Comparison of ENCODE assay signal across 20 mouse cellular contexts in genomic region chr2:105813041-105813440, GRCm38 (mm10).
DNase-seq lines count a peak whose midpoint lies in the region; ATAC-seq and TF ChIP-seq lines count a peak whose summit lies in the region.
"Had no signal": no experiment of that assay in that cellular context is flagged by ENCODE, and none has a peak within 500 bp of the region (broad histone marks: within the 10 kb centered on the region; RNA-seq: fewer than 3 reads in every experiment).

No protein-coding gene starts in this region.

- TF ChIP-seq EP300 in CH12.LX (IDR thresholded peaks at IDR 0.05; ENCODE audit: low read length): no peak
- no peak for TF ChIP-seq EP300 in liver, postnatal 0 days (IDR thresholded peaks at IDR 0.05; ENCODE audit: low read depth)

- no peak for TF ChIP-seq RAD21 in CH12.LX (IDR thresholded peaks at IDR 0.05; ENCODE audit: low read depth, low read length)

- no peak for ATAC-seq in embryonic facial prominence, embryonic 14.5 days (ENCODE audit: low read depth)
- no peak for ATAC-seq in midbrain, embryonic 14.5 days (ENCODE audit: low FRiP score, low TSS enrichment)
- ATAC-seq in liver, postnatal 0 days: no peak
- ATAC-seq: intestine, embryonic 16.5 days had no signal

- no peak overlapping the region for H3K4me2 ChIP-seq in CH12.LX (ENCODE audit: insufficient read depth, low read depth, poor library complexity, severe bottlenecking)
- H3K4me2 ChIP-seq in embryonic facial prominence, embryonic 14.5 days (ENCODE audit: low read depth, low read length): no peak overlapping the region
- no peak overlapping the region for H3K4me2 ChIP-seq in midbrain, embryonic 14.5 days (ENCODE audit: low read length)
- H3K4me2 ChIP-seq in liver, postnatal 0 days (ENCODE audit: low read depth, low read length): no peak overlapping the region
- H3K4me2 ChIP-seq: embryonic facial prominence, embryonic 15.5 days; heart, embryonic 11.5 days; hindbrain, embryonic 13.5 days; kidney, embryonic 15.5 days had no signal

- no peak for TF ChIP-seq CTCF in CH12.LX (conservative IDR thresholded peaks at IDR 0.05 in 1 of 2, IDR thresholded peaks at IDR 0.05 in 1 of 2; ENCODE audit: low read depth in 2 of 2, low read length in 2 of 2)
- TF ChIP-seq CTCF in liver, postnatal 0 days (IDR thresholded peaks at IDR 0.05; ENCODE audit: low read depth): no peak

- no peak overlapping the region for H3K27ac ChIP-seq in CH12.LX (ENCODE audit: insufficient read depth, low read depth)
- H3K27ac ChIP-seq in embryonic facial prominence, embryonic 14.5 days (replicated peaks; ENCODE audit: low read depth, low read length): no peak overlapping the region
- H3K27ac ChIP-seq in midbrain, embryonic 14.5 days (replicated peaks; ENCODE audit: low read depth, low read length): no peak overlapping the region
- H3K27ac ChIP-seq in liver, postnatal 0 days (ENCODE audit: low read depth): no peak overlapping the region
- H3K27ac ChIP-seq: embryonic facial prominence, embryonic 15.5 days; hindbrain, embryonic 13.5 days; kidney, embryonic 15.5 days; liver, embryonic 14.5 days; macrophage had no signal

- TF ChIP-seq POLR2A in CH12.LX (IDR thresholded peaks at IDR 0.05; ENCODE audit: low read depth, low read length): no peak

- peaks cover 0 to 2% of the 10 kb centered on the region in 2 experiments; a peak in 1 of 4 replicates for H3K4me1 ChIP-seq in CH12.LX (ENCODE audit: control insufficient read depth in 1 of 2, insufficient read depth in 2 of 2)
- H3K4me1 ChIP-seq in embryonic facial prominence, embryonic 14.5 days (ENCODE audit: control insufficient read depth, insufficient read depth, low read length): no peaks in the 10 kb centered on the region
- no peaks in the 10 kb centered on the region for H3K4me1 ChIP-seq in midbrain, embryonic 14.5 days (ENCODE audit: control insufficient read depth, insufficient read depth, low read length)
- no peaks in the 10 kb centered on the region for H3K4me1 ChIP-seq in liver, postnatal 0 days (ENCODE audit: insufficient read depth)
- H3K4me1 ChIP-seq: embryonic facial prominence, embryonic 15.5 days; hindbrain, embryonic 13.5 days; kidney, embryonic 15.5 days had no signal

- WGBS in embryonic facial prominence, embryonic 14.5 days: 44% methylated on average over 3 of the region's 3 CpGs
- 65% methylated on average over 3 of the region's 3 CpGs for WGBS in midbrain, embryonic 14.5 days
- WGBS in liver, postnatal 0 days (ENCODE audit: insufficient replicate concordance): 75% methylated on average over 3 of the region's 3 CpGs

- H3K36me3 ChIP-seq in CH12.LX (replicated peaks in 1 of 2; ENCODE audit: control insufficient read depth in 1 of 2, insufficient read depth in 1 of 2, low read length in 1 of 2): peaks cover 0 to 2% of the 10 kb centered on the region in 2 experiments
- no peaks in the 10 kb centered on the region for H3K36me3 ChIP-seq in embryonic facial prominence, embryonic 14.5 days (ENCODE audit: control insufficient read depth, insufficient read depth, low read length)
- no peaks in the 10 kb centered on the region for H3K36me3 ChIP-seq in midbrain, embryonic 14.5 days (ENCODE audit: control insufficient read depth, insufficient read depth, low read length)
- no peaks in the 10 kb centered on the region for H3K36me3 ChIP-seq in liver, postnatal 0 days (replicated peaks; ENCODE audit: insufficient read depth, low read length)
- H3K36me3 ChIP-seq: embryonic facial prominence, embryonic 15.5 days; hindbrain, embryonic 13.5 days; kidney, embryonic 15.5 days had no signal

- in situ Hi-C loops in CH12.LX (cut with MboI; ENCODE audit: low pct_ligation_motif_present, low pct_unique_long_range_greater_than_20kb, low sequenced_read_pairs): no loop called here

- no peaks in the 10 kb centered on the region for H3K9me3 ChIP-seq in CH12.LX (replicated peaks; ENCODE audit: low read length)
- H3K9me3 ChIP-seq in embryonic facial prominence, embryonic 14.5 days (ENCODE audit: control insufficient read depth, low read length): no peaks in the 10 kb centered on the region
- no peaks in the 10 kb centered on the region for H3K9me3 ChIP-seq in midbrain, embryonic 14.5 days (ENCODE audit: control insufficient read depth, low read length)
- H3K9me3 ChIP-seq in liver, postnatal 0 days (ENCODE audit: low read length): no peaks in the 10 kb centered on the region
- H3K9me3 ChIP-seq: embryonic facial prominence, embryonic 15.5 days; hindbrain, embryonic 13.5 days; kidney, embryonic 15.5 days had no signal

- H3K9ac ChIP-seq in CH12.LX (ENCODE audit: insufficient read depth, low read depth): no peak overlapping the region
- H3K9ac ChIP-seq in embryonic facial prominence, embryonic 14.5 days (ENCODE audit: low read depth, low read length): no peak overlapping the region
- H3K9ac ChIP-seq in midbrain, embryonic 14.5 days (replicated peaks; ENCODE audit: low read length): no peak overlapping the region
- H3K9ac ChIP-seq in liver, postnatal 0 days (replicated peaks): no peak overlapping the region
- H3K9ac ChIP-seq: embryonic facial prominence, embryonic 15.5 days; hindbrain, embryonic 13.5 days; kidney, embryonic 15.5 days; liver, embryonic 14.5 days had no signal

- dilution Hi-C loops in CH12.LX (cut with MboI; ENCODE audit: extremely low pct_ligation_motif_present, extremely low pct_unique_long_range_greater_than_20kb, low sequenced_read_pairs): no loop called here

- intact Hi-C loops in gastrocnemius, postnatal 36 days (cut with DNase I): no loop called here

- H3K79me2 ChIP-seq in CH12.LX (replicated peaks; ENCODE audit: control insufficient read depth, extremely low read depth, insufficient read depth, poor library complexity, severe bottlenecking): no peaks in the 10 kb centered on the region

- DNase-seq in embryo, embryonic 10 days (ENCODE audit: low spot score): peak; percentile 34
- no peak for DNase-seq in embryo, embryonic 10.5 days (ENCODE audit: low spot score)
- peak; percentile 40 for DNase-seq in CH12.LX (ENCODE audit: extremely low read depth)
- DNase-seq in embryonic facial prominence, embryonic 14.5 days (ENCODE audit: low spot score): peak; percentile 44
- DNase-seq in midbrain, embryonic 14.5 days: peak; percentile 76
- DNase-seq in kidney, postnatal 36 days: no peak
- DNase-seq in gastrocnemius, postnatal 36 days: no peak
- no peak for DNase-seq in liver, postnatal 0 days
- DNase-seq: adrenal gland, postnatal 36 days; cerebellum, adult 8-10 months; heart, postnatal 10 days; layer of hippocampus, postnatal 36 days; right cerebral cortex, adult 18-20 months had no signal

- H3K4me3 ChIP-seq in CH12.LX (replicated peaks in 1 of 3; ENCODE audit: low read depth in 2 of 3, low read length in 2 of 3, poor library complexity in 1 of 3): no peak overlapping the region
- H3K4me3 ChIP-seq in embryonic facial prominence, embryonic 14.5 days (ENCODE audit: low read depth, low read length): no peak overlapping the region
- no peak overlapping the region for H3K4me3 ChIP-seq in midbrain, embryonic 14.5 days (replicated peaks; ENCODE audit: low read depth, low read length)
- H3K4me3 ChIP-seq in liver, postnatal 0 days (ENCODE audit: low read depth, low read length): no peak overlapping the region
- H3K4me3 ChIP-seq: embryonic facial prominence, embryonic 15.5 days; hindbrain, embryonic 13.5 days; kidney, embryonic 15.5 days had no signal

- no peaks in the 10 kb centered on the region for H3K27me3 ChIP-seq in CH12.LX (replicated peaks)
- no peaks in the 10 kb centered on the region for H3K27me3 ChIP-seq in embryonic facial prominence, embryonic 14.5 days (replicated peaks; ENCODE audit: control insufficient read depth, insufficient read depth, low read length)
- H3K27me3 ChIP-seq in midbrain, embryonic 14.5 days (ENCODE audit: control insufficient read depth, insufficient read depth, low read length): no peaks in the 10 kb centered on the region
- H3K27me3 ChIP-seq in liver, postnatal 0 days (ENCODE audit: insufficient read depth, low read length): no peaks in the 10 kb centered on the region
- H3K27me3 ChIP-seq: embryonic facial prominence, embryonic 15.5 days; hindbrain, embryonic 13.5 days; kidney, embryonic 15.5 days had no signal

TF ChIP-seq in CH12.LX, 34 proteins besides CTCF, POLR2A, EP300 and RAD21:
- no peak for TF ChIP-seq CHD2 (IDR thresholded peaks at IDR 0.05; ENCODE audit: low read length)
- TF ChIP-seq BHLHE40 (IDR thresholded peaks at IDR 0.05; ENCODE audit: low read depth, low read length): peak; percentile 28; the same call in 1 of the 2 replicates
- no peak for TF ChIP-seq ZC3H11A (IDR thresholded peaks at IDR 0.05; ENCODE audit: low read depth, low read length)
- TF ChIP-seq SMC3 (IDR thresholded peaks at IDR 0.05; ENCODE audit: low read depth, low read length): no peak
- no peak for TF ChIP-seq TCF12 (IDR thresholded peaks at IDR 0.05; ENCODE audit: low read depth, low read length)
TF ChIP-seq in CH12.LX: peak in this region for 1.

Comparison
In these comparisons a context has a peak if more than half of its experiments do, and no peak if none do; other contexts are left out.
1. DNase-seq: peak in embryo, embryonic 10 days (single experiment), CH12.LX (single experiment), embryonic facial prominence, embryonic 14.5 days (single experiment) and midbrain, embryonic 14.5 days (single experiment); none in embryo, embryonic 10.5 days (single experiment), kidney, postnatal 36 days (0 of 2), gastrocnemius, postnatal 36 days (0 of 2) and liver, postnatal 0 days (single experiment).